Mouse (Mus musculus): ENCODE results near the gene Mex3a.

The Mex3a gene

GRCm38 (mm10) chr3:88528646-88529045 is 3.5 kb upstream of the Mex3a start:
- no peak for DNase-seq (ENCODE audit: low spot score)

GRCm38 (mm10) chr3:88529204-88530000 is 2.8 kb upstream of the Mex3a start:
- DNase-seq (ENCODE audit: low spot score), result no peak

GRCm38 (mm10) chr3:88530082-88530864 is 1.9 kb upstream of the Mex3a start:
- DNase-seq (ENCODE audit: low spot score), result no peak

- peak; percentile 67 for DNase-seq (ENCODE audit: low spot score)
Measured at GRCm38 (mm10) chr3:88531348-88532298, 572 bp upstream of the Mex3a start.

- DNase-seq (ENCODE audit: low spot score), result no peak
Measured at GRCm38 (mm10) chr3:88532689-88533511, 705 bp downstream of the Mex3a start.

- no peak for DNase-seq (ENCODE audit: low spot score)
Measured at GRCm38 (mm10) chr3:88533706-88534105, 1.5 kb downstream of the Mex3a start.

- no peak for DNase-seq (ENCODE audit: low spot score)
Measured at GRCm38 (mm10) chr3:88535005-88535404, 2.8 kb downstream of the Mex3a start.

- DNase-seq (ENCODE audit: low spot score), result no peak
Measured at GRCm38 (mm10) chr3:88535527-88535926, 3.3 kb downstream of the Mex3a start.

- peak; percentile 53 for DNase-seq (ENCODE audit: low spot score)
Measured at GRCm38 (mm10) chr3:88536103-88536930, 4.1 kb downstream of the Mex3a start.

- DNase-seq (ENCODE audit: low spot score), result no peak
Measured at GRCm38 (mm10) chr3:88537146-88537545, 5.0 kb downstream of the Mex3a start.

GRCm38 (mm10) chr3:88538271-88539145 is 6.3 kb downstream of the Mex3a start:
- no peak for DNase-seq (ENCODE audit: low spot score)

GRCm38 (mm10) chr3:88539397-88539796 is 7.2 kb downstream of the Mex3a start:
- no peak for DNase-seq (ENCODE audit: low spot score)

GRCm38 (mm10) chr3:88540085-88540484 is 7.9 kb downstream of the Mex3a start:
- DNase-seq (ENCODE audit: low spot score), result no peak

- no peak for DNase-seq (ENCODE audit: low spot score)
Measured at GRCm38 (mm10) chr3:88541622-88542401, 9.6 kb downstream of the Mex3a start.

- DNase-seq (ENCODE audit: low spot score), result no peak
Measured at GRCm38 (mm10) chr3:88542486-88542885, 10.3 kb downstream of the Mex3a start.

GRCm38 (mm10) chr3:88543174-88543573 is 11.0 kb downstream of the Mex3a start:
- DNase-seq (ENCODE audit: low spot score), result no peak

- no peak for DNase-seq (ENCODE audit: low spot score)
Measured at GRCm38 (mm10) chr3:88543651-88544410, 11.6 kb downstream of the Mex3a start.

GRCm38 (mm10) chr3:88544514-88544913 is 12.3 kb downstream of the Mex3a start:
- DNase-seq (ENCODE audit: low spot score), result no peak

Data from layer of hippocampus, adult 9-10 months (tissue).